ENCODE assay signal across 8 mouse cellular contexts in the genomic region with DNA sequence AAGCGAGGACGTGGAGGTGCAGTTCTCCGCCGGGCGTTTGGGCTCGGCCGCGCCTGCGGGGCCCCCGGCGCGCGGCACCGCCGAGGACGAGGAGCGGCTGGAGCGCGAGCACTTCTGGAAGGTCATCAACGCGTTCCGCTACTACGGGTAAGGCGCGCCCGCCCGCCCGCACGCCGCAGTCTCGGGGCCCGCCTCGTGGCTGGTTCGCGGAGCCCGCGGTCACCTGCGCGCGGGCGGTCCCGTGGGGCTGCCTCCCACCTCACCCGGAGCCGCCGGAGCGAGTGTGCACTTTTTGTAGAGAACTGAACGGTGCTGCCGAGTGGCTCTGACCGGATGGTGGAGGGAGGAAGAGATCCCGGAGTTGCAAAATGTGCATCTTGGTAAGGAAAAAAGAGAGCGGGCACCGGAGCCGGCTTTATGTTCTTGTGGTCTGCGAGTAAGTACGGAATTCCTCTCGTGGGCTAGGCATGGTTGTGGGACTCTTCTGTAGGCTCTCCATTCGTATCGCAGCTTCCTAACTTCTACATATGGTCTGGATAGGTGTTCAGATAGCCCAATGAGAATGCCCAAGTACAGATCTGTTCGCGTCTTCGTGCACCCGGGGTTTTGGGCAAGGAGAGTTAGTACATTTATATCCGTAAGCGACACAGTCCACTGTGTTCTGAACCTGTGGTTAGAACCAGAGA. TPM values are rescaled to one million over a fixed set of nuclear protein-coding genes. Genes with fewer than 3 reads are reported as not detected.
DNase-seq lines count a peak whose midpoint lies in the region; ATAC-seq and TF ChIP-seq lines count a peak whose summit lies in the region.

No protein-coding gene starts in this region.

- DNase-seq in ES-E14 (ENCODE audit: low read depth, low spot score): no peak
- peak; percentile 69 for DNase-seq in brain, embryonic 14.5 days (ENCODE audit: low read depth)
- DNase-seq in layer of hippocampus, postnatal 10 days (ENCODE audit: low spot score in 2 of 2): peak; percentile 50 to 60
- DNase-seq in lung, postnatal 14 days: peak; percentile 29
- DNase-seq in right cerebral cortex, adult 18-20 months: peak; percentile 62
- peak; percentile 41 for DNase-seq in urinary bladder, postnatal 14 days (ENCODE audit: low spot score)

- H3K36me3 ChIP-seq in ES-E14 (ENCODE audit: control insufficient read depth, insufficient read depth, low read length, poor library complexity, severe bottlenecking): no peaks in the 10 kb centered on the region

- TF ChIP-seq CTCF in brain, embryonic 14.5 days (IDR thresholded peaks at IDR 0.05; ENCODE audit: borderline replicate concordance, extremely low read depth, insufficient read depth, insufficient read length): no peak

- no peaks in the 10 kb centered on the region for H3K9me3 ChIP-seq in ES-E14 (ENCODE audit: control insufficient read depth, insufficient read depth, low read depth, low read length)

- peaks cover 8 to 10% of the 10 kb centered on the region in 2 experiments; a peak in 3 of 4 replicates for H3K4me1 ChIP-seq in ES-E14 (ENCODE audit: control insufficient read depth in 2 of 2, insufficient read depth in 2 of 2, low read length in 2 of 2, poor library complexity in 1 of 2)

- in situ Hi-C loops in ES-E14 (cut with MboI; ENCODE audit: low sequenced_read_pairs in 2 of 2, unreplicated experiment in 2 of 2): no loop called here

- peak; percentile 52 for ATAC-seq in erythroid progenitor cell, adult 5-6 weeks (replicated peaks; ENCODE audit: low FRiP score, poor library complexity, severe bottlenecking)
- ATAC-seq in hematopoietic stem cell, adult 5-6 weeks (replicated peaks in 1 of 2; ENCODE audit: insufficient read depth in 1 of 2, low FRiP score in 2 of 2, low TSS enrichment in 1 of 2, low read depth in 1 of 2, poor library complexity in 2 of 2, severe bottlenecking in 2 of 2): peak; percentile 20 to 30; a peak in 1 of 4 replicates

- H3K4me3 ChIP-seq in ES-E14 (ENCODE audit: insufficient read depth in 1 of 2, low read depth in 1 of 2, low read length in 2 of 2, poor library complexity in 1 of 2, severe bottlenecking in 1 of 2): peak overlapping the region; percentile 84 to 98

- H3K9ac ChIP-seq in ES-E14 (ENCODE audit: insufficient read depth, low read depth, low read length, poor library complexity, severe bottlenecking): peak overlapping the region; percentile 88

- TF ChIP-seq POLR2A in brain, embryonic 14.5 days (IDR thresholded peaks at IDR 0.05; ENCODE audit: borderline replicate concordance, extremely low read depth, insufficient read depth, insufficient read length, poor library complexity, severe bottlenecking): 0 out of 2 replicates have a peak, but pooled peaks have one; percentile 10

- H3K27ac ChIP-seq in ES-E14 (ENCODE audit: insufficient read depth, low read depth, low read length, poor library complexity, severe bottlenecking): peak overlapping the region; percentile 74

TF ChIP-seq in ES-E14, 5 proteins besides CTCF, POLR2A, EP300 and RAD21:
- TF ChIP-seq ZNF384 (IDR thresholded peaks at IDR 0.05; ENCODE audit: low read depth, low read length): no peak
- no peak for TF ChIP-seq CHD2 (IDR thresholded peaks at IDR 0.05; ENCODE audit: low read depth, low read length)
- no peak; the same call in 1 of the 2 replicates for TF ChIP-seq HCFC1 (IDR thresholded peaks at IDR 0.05; ENCODE audit: borderline replicate concordance, insufficient read depth, low read length)
- TF ChIP-seq MAFK (IDR thresholded peaks at IDR 0.05; ENCODE audit: insufficient read depth, low read depth, low read length): no peak
- no peak for TF ChIP-seq ZC3H11A (IDR thresholded peaks at IDR 0.05; ENCODE audit: borderline replicate concordance, low read depth, low read length)

RNA-seq across cellular contexts. Expression of a gene that starts 0.6 kb away (rescaled TPM):
- 22.5 and 23.6 TPM in 2 replicates for total RNA-seq in ES-E14 (2012; rRNA removed)
- polyA plus RNA-seq in brain, embryonic 14.5 days (2012; rRNA removed): 10.0 and 10.1 TPM in 2 replicates
- total RNA-seq in erythroid progenitor cell, adult 5-6 weeks (2015; ENCODE audit: low replicate concordance): 19.8 and 20.5 TPM in 2 replicates
- total RNA-seq in erythroid progenitor cell, adult 5-6 weeks (2017; ENCODE audit: low replicate concordance): 10.7 and 19.8 TPM in 2 replicates
- total RNA-seq in hematopoietic stem cell, adult 5-6 weeks (2017): 18.9 and 32.6 TPM in 2 replicates
- total RNA-seq in layer of hippocampus, postnatal 10 days (2021): 10 to 100 TPM; 11.4 to 11.6 TPM

RNA-seq across cellular contexts. Expression of a gene that starts 39.4 kb away (rescaled TPM):
- 6.4 and 6.8 TPM in 2 replicates for total RNA-seq in ES-E14 (2012; rRNA removed)
- polyA plus RNA-seq in brain, embryonic 14.5 days (2012; rRNA removed): 4.6 TPM in 2 replicates
- total RNA-seq in erythroid progenitor cell, adult 5-6 weeks (2015; ENCODE audit: low replicate concordance): 6.5 TPM in 1 of 2 replicates, not detected in the other
- 6.3 TPM in 1 of 2 replicates, not detected in the other for total RNA-seq in erythroid progenitor cell, adult 5-6 weeks (2017; ENCODE audit: low replicate concordance)
- total RNA-seq in hematopoietic stem cell, adult 5-6 weeks (2017): 6.4 and 13.1 TPM in 2 replicates
- 1 to 10 TPM; 7.4 to 8.0 TPM for total RNA-seq in layer of hippocampus, postnatal 10 days (2021)

RNA-seq across cellular contexts. Expression of a gene that starts 39.6 kb away (rescaled TPM):
- 26.0 and 45.5 TPM in 2 replicates for total RNA-seq in ES-E14 (2012; rRNA removed)
- 16.8 and 21.0 TPM in 2 replicates for polyA plus RNA-seq in brain, embryonic 14.5 days (2012; rRNA removed)
- total RNA-seq in erythroid progenitor cell, adult 5-6 weeks (2015; ENCODE audit: low replicate concordance): 44.0 and 59.8 TPM in 2 replicates
- total RNA-seq in erythroid progenitor cell, adult 5-6 weeks (2017; ENCODE audit: low replicate concordance): 38.5 and 49.5 TPM in 2 replicates
- 105 and 142 TPM in 2 replicates for total RNA-seq in hematopoietic stem cell, adult 5-6 weeks (2017)
- 10 to 100 TPM; 30.6 to 38.2 TPM for total RNA-seq in layer of hippocampus, postnatal 10 days (2021)

RNA-seq across cellular contexts. Expression of a gene that starts 41.8 kb away (rescaled TPM):
- 22.4 and 32.8 TPM in 2 replicates for total RNA-seq in ES-E14 (2012; rRNA removed)
- polyA plus RNA-seq in brain, embryonic 14.5 days (2012; rRNA removed): 45.1 and 63.5 TPM in 2 replicates
- total RNA-seq in erythroid progenitor cell, adult 5-6 weeks (2015; ENCODE audit: low replicate concordance): 119 and 134 TPM in 2 replicates
- total RNA-seq in erythroid progenitor cell, adult 5-6 weeks (2017; ENCODE audit: low replicate concordance): 35.3 and 67.6 TPM in 2 replicates
- total RNA-seq in hematopoietic stem cell, adult 5-6 weeks (2017): 32.3 and 32.8 TPM in 2 replicates
- total RNA-seq in layer of hippocampus, postnatal 10 days (2021): 10 to 100 TPM; 22.9 to 23.0 TPM
